Mouse (Mus musculus): Measurements from ENCODE around the gene Rac3.
"Not testable (repeated sequence)": the region's sequence is repeated elsewhere in the genome, so short reads cannot be mapped to it uniquely, and the experiment has no call there.

DNA sequence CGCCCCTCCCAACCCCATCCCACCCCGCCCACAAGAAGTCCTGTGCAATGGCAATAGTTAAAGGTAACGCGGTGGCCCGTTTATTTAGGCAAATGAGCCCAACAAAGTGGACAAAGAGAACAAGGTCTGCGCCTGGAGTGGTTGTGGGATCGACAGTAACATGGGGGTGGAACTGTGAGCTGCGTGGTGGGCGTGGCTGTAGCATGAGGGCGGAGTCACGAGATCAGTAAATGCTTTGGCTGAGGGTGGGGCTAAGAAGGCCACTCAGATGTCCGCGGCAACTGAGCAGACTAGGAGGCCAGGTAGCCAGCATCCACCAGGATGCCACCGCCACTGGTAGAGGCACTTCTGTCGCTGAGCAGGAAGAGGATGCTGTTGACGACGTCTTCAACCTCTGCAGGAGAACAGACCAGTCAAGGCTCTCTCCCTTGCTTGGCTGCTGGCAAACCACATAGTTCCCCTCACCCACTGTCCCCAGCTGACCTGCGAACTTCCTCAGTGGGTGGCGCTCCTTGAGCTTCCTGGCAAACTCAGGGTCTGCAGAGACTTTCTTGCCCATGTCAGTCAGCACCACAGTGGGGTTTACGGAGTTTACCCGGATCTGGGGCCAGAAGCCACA is 8.3 kb downstream of the Rac3 start:
- not testable (repeated sequence) for TF ChIP-seq CTCF (IDR thresholded peaks at IDR 0.05; ENCODE audit: borderline replicate concordance, insufficient read depth, low read depth, low read length); POLR2A (IDR thresholded peaks at IDR 0.05; ENCODE audit: borderline replicate concordance, insufficient read depth, low read length)

Measured in cerebellum, adult 2 months (tissue).